Mouse (Mus musculus): ENCODE data around the gene Mcrs1.

DNA sequence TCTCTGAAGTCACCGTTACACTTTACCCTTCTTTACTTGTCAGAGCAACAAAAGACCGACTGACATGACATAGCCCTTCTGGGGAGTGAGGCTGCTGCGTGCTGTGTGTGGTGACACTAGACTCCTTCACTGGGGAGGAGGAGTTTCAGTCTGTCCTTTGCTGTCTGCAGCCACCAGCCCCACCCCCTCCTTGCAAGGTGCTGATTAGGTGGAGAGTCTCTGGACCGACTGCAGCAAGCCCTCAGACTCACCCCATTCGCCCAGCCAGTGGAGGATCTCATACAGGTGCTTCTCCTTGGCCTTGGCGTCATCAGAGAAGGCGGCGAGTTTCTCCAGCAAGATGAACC is 33.4 kb upstream of the Mcrs1 start:
- no peak for TF ChIP-seq CTCF (IDR thresholded peaks at IDR 0.05; ENCODE audit: control insufficient read depth, insufficient read depth, insufficient replicate concordance, low read depth, low read length)
- TF ChIP-seq POLR2A (IDR thresholded peaks at IDR 0.05; ENCODE audit: control insufficient read depth, low read depth, low read length), result no peak
